Mouse (Mus musculus) intestine, embryonic 16.5 days (tissue): Measurements from ENCODE around the gene Rtp4. TPM values are rescaled to one million over a fixed set of nuclear protein-coding genes. Genes with fewer than 3 reads are reported as not detected.

Experiments
- ATAC-seq: fragments of 200-750 bp; cut with Nextera tagmentation; 2 replicates; pipeline ENCODE4 v1.8.0; 2017; ENCODE audit warnings: moderate TSS enrichment, moderate library complexity
- H3K27ac ChIP-seq: fragments of 300-500 bp; sonication (generic); 2 replicates; pipeline ENCODE4 v1.5.1; 2014; ENCODE audit warnings: mild to moderate bottlenecking, low read length
- H3K27me3 ChIP-seq: fragments of 300-500 bp; sonication (generic); replicated peaks from 2 replicates; pipeline ENCODE4 v1.6.1; 2014; ENCODE audit warnings: low read length, control low read depth, mixed read lengths; ENCODE audit not compliant: control insufficient read depth, insufficient read depth
- H3K36me3 ChIP-seq: fragments of 300-500 bp; sonication (generic); 2 replicates; pipeline ENCODE4 v1.6.1; 2014; ENCODE audit warnings: low read length, control low read depth; ENCODE audit not compliant: control insufficient read depth, insufficient read depth
- H3K4me1 ChIP-seq: fragments of 300-500 bp; sonication (generic); 2 replicates; pipeline ENCODE4 v1.6.1; 2014; ENCODE audit warnings: low read length, control low read depth, mixed read lengths; ENCODE audit not compliant: control insufficient read depth, insufficient read depth
- H3K4me2 ChIP-seq: fragments of 300-500 bp; sonication (generic); 2 replicates; pipeline ENCODE4 v1.6.1; 2014; ENCODE audit warnings: low read depth, low read length, control low read depth
- H3K4me3 ChIP-seq: fragments of 300-500 bp; sonication (generic); 2 replicates; pipeline ENCODE4 v1.5.1; 2014; ENCODE audit warnings: mild to moderate bottlenecking, low read length
- H3K9ac ChIP-seq: fragments of 300-500 bp; sonication (generic); 2 replicates; pipeline ENCODE4 v1.6.1; 2014; ENCODE audit warnings: low read depth, low read length
- H3K9me3 ChIP-seq: fragments of 300-500 bp; sonication (generic); 2 replicates; pipeline ENCODE4 v1.6.1; 2016; ENCODE audit warnings: low read length, control low read depth; ENCODE audit not compliant: control insufficient read depth
- WGBS: fragments of 180-500 bp; shearing (Covaris S2); extraction: QIAGEN DNeasy Blood & Tissue Kit; methylation state at CpG from one replicate; pipeline ENCODE4 v1.1.7; 2014; 5-methylcytosine and 5-hydroxymethylcytosine counted together
- polyA plus RNA-seq: library from polyadenylated mRNA; unstranded; fragments of >200 nt; fragmentation: Nextera tagmentation; extraction: Ambion mirVana; gene quantifications from 2 replicates; pipeline ENCODE4 v1.2.1, GENCODE M21; 2015

The Rtp4 gene
- polyA plus RNA-seq, 1 experiment from 2014 or later, result 7.0 TPM

DNA sequence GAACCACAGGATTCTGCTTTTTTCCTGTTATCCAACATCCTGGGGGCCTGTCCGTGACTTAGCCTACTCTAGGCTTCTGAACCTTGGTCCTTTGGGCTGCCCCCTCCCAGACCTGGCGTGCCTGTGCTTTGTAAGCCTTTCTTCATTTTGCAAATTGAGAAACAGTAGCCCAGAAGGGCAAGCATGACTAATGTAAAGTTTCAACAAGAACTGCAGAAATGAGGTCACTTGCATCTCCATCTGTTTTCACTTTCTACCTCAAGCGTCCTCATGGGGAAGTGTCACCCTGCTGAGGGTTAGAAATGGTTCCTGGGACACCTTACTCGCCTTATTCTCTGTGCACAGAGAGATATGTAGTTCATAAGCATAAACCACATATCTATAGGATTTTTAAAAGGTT, 27.3 kb upstream of the Rtp4 start:
- H3K36me3 ChIP-seq, result no peaks in the 10 kb centered on the region
- ATAC-seq, result no peak
- no peak overlapping the region for H3K4me3 ChIP-seq
- H3K4me2 ChIP-seq, result no peak overlapping the region
- no peaks in the 10 kb centered on the region for H3K9me3 ChIP-seq
- no peaks in the 10 kb centered on the region for H3K4me1 ChIP-seq
- H3K9ac ChIP-seq, result no peak overlapping the region
- 79% methylated on average over 4 of the region's 4 CpGs for WGBS
- H3K27ac ChIP-seq, result no peak overlapping the region
- no peaks in the 10 kb centered on the region for H3K27me3 ChIP-seq

DNA sequence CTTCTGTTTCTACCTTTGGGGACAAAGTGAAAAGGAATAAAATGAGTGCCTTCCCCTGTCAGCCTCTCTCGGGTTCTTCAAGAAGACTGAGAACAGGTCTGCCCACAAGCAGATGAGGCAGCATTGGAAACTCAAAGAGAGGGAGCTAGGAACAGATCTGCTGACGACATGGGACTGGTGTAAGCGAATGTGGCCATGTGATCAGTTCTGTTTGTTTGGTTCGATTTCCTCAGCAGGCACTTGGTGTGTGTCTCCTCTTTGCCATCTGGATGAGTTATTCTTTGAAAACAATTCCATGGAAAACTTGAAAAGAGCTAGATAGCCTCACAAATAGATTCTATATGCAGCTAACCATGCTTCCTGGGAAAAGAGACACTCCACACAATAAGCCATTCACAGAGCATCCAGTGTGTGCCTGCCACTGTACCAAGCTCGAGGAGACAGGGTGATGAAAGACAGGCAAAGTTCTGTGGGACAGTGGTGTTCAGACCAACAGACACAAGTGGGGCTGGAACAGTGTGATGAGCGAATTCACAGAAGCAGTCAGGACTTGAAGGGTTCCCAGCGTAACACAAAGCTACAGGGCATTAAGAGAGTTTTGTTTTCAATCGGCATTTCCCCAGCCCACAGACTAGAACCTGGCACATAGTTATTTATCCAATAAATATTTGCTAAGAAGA, 23.7 kb upstream of the Rtp4 start:
- Histone ChIP-seq H3K9ac (no peak overlapping the region), H3K9me3 (no peaks in the 10 kb centered on the region), H3K4me2 (no peak overlapping the region), H3K27ac (no peak overlapping the region), H3K4me1 (peaks cover 10% of the 10 kb centered on the region; the same call in 1 of the 2 replicates), H3K36me3 (no peaks in the 10 kb centered on the region), H3K4me3 (no peak overlapping the region), H3K27me3 (no peaks in the 10 kb centered on the region)
- 59% methylated on average over 8 of the region's 8 CpGs for WGBS
- ATAC-seq, result no peak

DNA sequence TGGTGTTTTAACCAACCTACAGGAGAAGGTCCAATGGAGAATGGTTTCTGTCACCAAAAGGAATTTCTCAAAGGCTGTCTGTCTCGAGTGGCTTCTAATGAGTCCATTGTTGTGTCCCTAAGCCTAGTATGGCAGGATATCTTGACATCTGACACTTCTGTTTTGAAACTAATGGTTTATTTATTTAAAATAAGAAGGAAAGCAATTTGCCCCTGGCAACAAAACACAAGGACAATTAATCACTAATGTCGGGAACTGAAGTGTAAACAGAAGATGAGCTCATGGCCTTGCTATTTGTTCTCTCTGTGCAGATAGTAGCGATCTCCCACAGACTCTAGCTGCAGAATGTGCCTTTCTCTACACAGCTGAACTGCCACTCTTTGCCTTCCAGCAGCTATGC, 22.7 kb upstream of the Rtp4 start:
- Histone ChIP-seq H3K27ac (no peak overlapping the region), H3K36me3 (no peaks in the 10 kb centered on the region), H3K27me3 (no peaks in the 10 kb centered on the region), H3K4me2 (no peak overlapping the region), H3K9me3 (no peaks in the 10 kb centered on the region), H3K9ac (no peak overlapping the region), H3K4me3 (no peak overlapping the region), H3K4me1 (peaks cover 10% of the 10 kb centered on the region; the same call in 1 of the 2 replicates)
- WGBS, result 11% methylated on average over 3 of the region's 3 CpGs
- peak; percentile 83 for ATAC-seq

DNA sequence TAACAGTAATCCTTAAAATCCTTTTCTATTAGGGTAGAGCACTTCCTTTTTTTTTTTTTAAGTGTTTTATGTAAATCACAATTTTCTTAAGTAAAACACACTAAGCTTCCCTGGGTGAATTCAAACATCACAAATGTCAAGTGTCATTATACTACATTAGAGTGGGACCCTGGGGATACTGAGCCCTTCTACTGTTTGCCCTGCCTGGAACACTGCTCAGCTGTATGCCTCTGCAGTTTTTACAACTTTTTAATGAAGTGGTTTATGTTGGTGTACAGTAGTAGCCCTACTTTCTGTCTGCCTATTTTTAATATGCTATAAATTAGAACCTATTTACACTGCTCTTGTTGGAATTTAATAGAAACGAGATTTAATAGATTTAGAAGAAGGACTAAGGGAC, 22.2 kb upstream of the Rtp4 start:
- H3K4me1 ChIP-seq, result peaks cover 10% of the 10 kb centered on the region; the same call in 1 of the 2 replicates
- 31% methylated on average over 1 of the region's 1 CpGs for WGBS

DNA sequence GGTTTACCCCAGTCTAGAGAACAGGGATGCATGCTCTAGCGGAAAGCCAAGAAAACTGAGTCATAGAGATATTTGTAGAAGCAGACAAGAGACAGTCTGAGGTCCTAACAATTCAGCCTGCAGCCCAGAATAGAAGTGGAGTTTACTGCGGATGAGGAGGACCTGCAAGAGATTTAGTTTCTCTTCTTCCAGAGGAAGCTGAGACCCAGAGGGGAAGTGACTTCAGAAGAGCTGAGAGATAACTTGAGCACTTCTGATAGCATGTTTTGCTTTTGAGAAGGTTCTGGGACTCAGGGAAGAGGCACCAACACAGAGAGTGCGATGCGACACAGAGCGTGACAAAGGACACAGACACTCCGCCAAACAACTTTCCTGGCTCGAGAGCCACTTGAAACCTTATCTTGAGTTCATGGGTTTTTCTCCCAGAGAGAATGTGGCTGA, 21.4 kb upstream of the Rtp4 start:
- Histone ChIP-seq H3K9ac (no peak overlapping the region), H3K4me2 (no peak overlapping the region), H3K27ac (peak overlapping the region; percentile 4; the same call in 1 of the 2 replicates), H3K4me1 (peaks cover 10% of the 10 kb centered on the region; the same call in 1 of the 2 replicates), H3K9me3 (no peaks in the 10 kb centered on the region), H3K27me3 (no peaks in the 10 kb centered on the region), H3K36me3 (no peaks in the 10 kb centered on the region), H3K4me3 (no peak overlapping the region)
- 58% methylated on average over 7 of the region's 7 CpGs for WGBS
- no peak for ATAC-seq

More for the DNA sequence above, 22.2 kb upstream of the Rtp4 start:
- no peak for ATAC-seq
- Histone ChIP-seq H3K36me3 (no peaks in the 10 kb centered on the region), H3K27ac (no peak overlapping the region), H3K4me3 (no peak overlapping the region), H3K9ac (no peak overlapping the region), H3K27me3 (no peaks in the 10 kb centered on the region), H3K4me2 (no peak overlapping the region), H3K9me3 (no peaks in the 10 kb centered on the region)

DNA sequence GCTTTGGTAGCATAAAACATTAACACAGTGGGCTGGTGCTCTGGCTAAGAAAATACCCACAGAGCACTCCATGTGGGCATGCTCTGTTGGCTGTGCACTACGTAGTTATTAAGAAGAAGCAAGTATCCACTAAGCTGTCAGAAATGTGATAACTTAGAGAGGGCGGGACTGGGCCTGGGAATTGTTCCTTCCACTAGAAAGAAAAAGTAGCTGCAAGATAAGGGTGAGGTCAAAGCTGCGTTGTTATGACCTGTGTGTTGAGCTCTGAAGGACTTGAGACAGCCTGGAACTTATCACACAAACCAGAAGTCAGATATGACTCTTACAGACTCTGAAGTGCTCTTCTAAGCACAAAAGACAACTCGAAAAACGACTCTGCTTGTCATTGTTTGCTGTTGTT, 19.5 kb upstream of the Rtp4 start:
- Histone ChIP-seq H3K4me2 (no peak overlapping the region), H3K27me3 (no peaks in the 10 kb centered on the region), H3K4me3 (no peak overlapping the region), H3K4me1 (peaks cover 10% of the 10 kb centered on the region; the same call in 1 of the 2 replicates), H3K27ac (no peak overlapping the region), H3K9ac (no peak overlapping the region), H3K36me3 (no peaks in the 10 kb centered on the region), H3K9me3 (no peaks in the 10 kb centered on the region)
- 60% methylated on average over 5 of the region's 5 CpGs for WGBS
- no peak for ATAC-seq

DNA sequence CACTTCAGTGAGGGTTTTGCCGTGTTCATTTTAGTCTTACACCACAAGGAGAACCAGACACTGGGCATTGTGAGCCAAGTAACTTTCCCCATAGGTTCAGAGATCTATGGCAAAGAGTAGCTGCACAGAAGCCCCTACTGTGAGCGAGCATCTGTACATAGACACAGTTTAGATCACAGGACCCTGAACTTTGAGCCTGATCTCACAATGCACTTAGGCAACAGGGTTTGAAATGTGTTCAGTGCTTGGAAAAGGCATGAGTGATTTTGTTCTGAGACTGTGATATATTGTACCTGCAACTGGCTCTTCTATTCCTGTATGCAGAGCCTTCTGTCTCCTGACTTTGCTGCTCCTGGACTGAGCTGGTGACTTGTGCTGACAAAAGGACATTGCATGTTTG, 18.8 kb upstream of the Rtp4 start:
- ATAC-seq, result no peak
- Histone ChIP-seq H3K9me3 (no peaks in the 10 kb centered on the region), H3K27ac (no peak overlapping the region), H3K4me3 (no peak overlapping the region), H3K36me3 (no peaks in the 10 kb centered on the region), H3K9ac (no peak overlapping the region), H3K27me3 (no peaks in the 10 kb centered on the region), H3K4me2 (no peak overlapping the region), H3K4me1 (peaks cover 10% of the 10 kb centered on the region; the same call in 1 of the 2 replicates)
- WGBS, result 87% methylated on average over 2 of the region's 2 CpGs

DNA sequence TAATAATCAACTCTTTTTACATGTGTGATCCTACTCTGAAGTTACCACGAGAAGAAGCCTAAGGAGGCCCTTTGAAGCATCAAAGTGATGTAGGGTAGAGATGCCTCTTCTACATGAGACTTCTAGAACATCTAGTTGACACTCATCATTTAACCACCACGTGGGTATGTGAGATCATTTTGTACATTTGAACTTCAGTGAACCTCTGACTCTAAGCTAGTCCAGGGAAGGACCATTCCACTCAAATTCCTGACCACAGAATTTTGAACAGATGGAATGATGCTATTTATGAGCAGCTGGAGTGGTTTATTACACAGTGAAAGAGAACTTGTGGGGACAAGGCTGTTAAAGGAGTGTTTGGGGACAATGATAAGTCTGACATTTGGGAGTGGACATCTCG, 17.6 kb upstream of the Rtp4 start:
- no peak for ATAC-seq
- H3K27me3 ChIP-seq, result no peaks in the 10 kb centered on the region
- WGBS, result 72% methylated on average over 3 of the region's 3 CpGs

DNA sequence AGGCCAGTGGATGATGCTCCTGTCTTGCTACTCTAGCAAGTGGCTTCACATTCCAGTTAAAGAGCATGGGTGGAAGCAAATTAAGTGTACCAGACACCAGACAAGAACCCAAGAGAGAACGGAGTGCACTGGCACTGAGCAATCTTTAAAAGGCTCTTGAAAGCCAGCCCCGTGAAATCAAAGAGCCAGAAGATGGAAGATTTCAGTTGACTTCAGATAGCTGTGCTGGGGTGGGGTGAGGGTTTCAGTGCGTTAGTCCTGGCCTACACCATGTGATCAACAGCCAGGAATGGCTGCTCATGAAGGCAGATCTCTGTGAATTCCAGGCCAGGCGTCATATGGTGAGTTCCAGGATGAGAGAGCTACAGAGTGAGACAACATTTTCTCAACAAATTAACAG, 16.7 kb upstream of the Rtp4 start:
- WGBS, result 77% methylated on average over 4 of the region's 4 CpGs
- ATAC-seq, result no peak
- Histone ChIP-seq H3K9me3 (no peaks in the 10 kb centered on the region), H3K36me3 (no peaks in the 10 kb centered on the region), H3K9ac (no peak overlapping the region), H3K4me3 (no peak overlapping the region), H3K27ac (no peak overlapping the region), H3K4me2 (no peak overlapping the region), H3K27me3 (no peaks in the 10 kb centered on the region), H3K4me1 (peaks cover 9% of the 10 kb centered on the region; the same call in 1 of the 2 replicates)

More for the DNA sequence above, 17.6 kb upstream of the Rtp4 start:
- Histone ChIP-seq H3K4me2 (no peak overlapping the region), H3K9me3 (no peaks in the 10 kb centered on the region), H3K4me3 (no peak overlapping the region), H3K36me3 (no peaks in the 10 kb centered on the region), H3K9ac (no peak overlapping the region), H3K27ac (no peak overlapping the region), H3K4me1 (peaks cover 10% of the 10 kb centered on the region; the same call in 1 of the 2 replicates)

DNA sequence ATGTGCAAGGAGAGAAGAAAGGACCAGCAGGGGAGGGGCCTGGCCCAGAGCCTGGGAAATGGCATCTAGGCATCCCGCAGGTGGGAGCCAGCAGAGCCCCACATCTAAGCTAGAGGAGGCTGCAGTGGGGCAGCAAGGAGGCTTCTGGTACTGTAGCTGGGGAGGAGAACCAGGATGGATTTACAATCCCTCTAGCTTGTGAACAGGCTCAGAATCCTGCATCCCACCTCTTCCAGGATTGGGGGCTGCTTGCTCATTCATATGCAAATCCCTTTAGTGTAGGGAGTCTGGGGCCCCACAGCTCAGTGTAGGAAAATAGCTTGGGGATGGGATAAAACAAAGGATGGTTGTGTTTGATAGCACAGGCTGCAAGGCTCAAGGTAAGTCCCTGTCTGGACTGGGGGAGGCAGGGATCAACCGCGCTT, 15.8 kb upstream of the Rtp4 start:
- no peaks in the 10 kb centered on the region for H3K9me3 ChIP-seq
- no peak for ATAC-seq
- no peak overlapping the region for H3K27ac ChIP-seq
- H3K27me3 ChIP-seq, result no peaks in the 10 kb centered on the region
- 75% methylated on average over 3 of the region's 3 CpGs for WGBS
- no peak overlapping the region for H3K4me2 ChIP-seq
- no peaks in the 10 kb centered on the region for H3K36me3 ChIP-seq
- no peak overlapping the region for H3K9ac ChIP-seq
- H3K4me3 ChIP-seq, result no peak overlapping the region
- no peaks in the 10 kb centered on the region for H3K4me1 ChIP-seq
